Mouse (Mus musculus): ENCODE data around the gene Nav3. TPM values are rescaled to one million over a fixed set of nuclear protein-coding genes. Genes with fewer than 3 reads are reported as not detected.
A peak's percentile ranks its signal among the peaks of the same experiment; 100 is the strongest.

The Nav3 gene
- polyA plus RNA-seq, 1 experiment from 2014 or later, result 10.7 TPM

GRCm38 (mm10) chr10:110102231-110102630, 353.8 kb downstream of the Nav3 start:
- H3K36me3 ChIP-seq (ENCODE audit: control insufficient read depth, insufficient read depth, low read length), result no peaks in the 10 kb centered on the region
- no peak overlapping the region for H3K4me2 ChIP-seq (ENCODE audit: low read depth, low read length)
- H3K4me1 ChIP-seq (ENCODE audit: control insufficient read depth, insufficient read depth, low read length), result 0 out of 2 replicates have a peak, but pooled peaks cover 2% of the 10 kb centered on the region
- H3K27ac ChIP-seq (replicated peaks; ENCODE audit: low read depth, low read length), result no peak overlapping the region
- ATAC-seq (ENCODE audit: low read depth) (peak; percentile 79; the same call in 1 of the 2 replicates), DNase-seq (ENCODE audit: low spot score) (peak; percentile 64)
- no peak overlapping the region for H3K4me3 ChIP-seq (ENCODE audit: low read depth, low read length)
- no peak overlapping the region for H3K9ac ChIP-seq (ENCODE audit: low read depth, low read length)
- 32% methylated on average over 4 of the region's 4 CpGs for WGBS
- no peaks in the 10 kb centered on the region for H3K9me3 ChIP-seq (ENCODE audit: control insufficient read depth, low read length)
- H3K27me3 ChIP-seq (replicated peaks; ENCODE audit: control insufficient read depth, insufficient read depth, low read length), result no peaks in the 10 kb centered on the region

GRCm38 (mm10) chr10:110094433-110094832, 361.6 kb downstream of the Nav3 start:
- Histone ChIP-seq H3K36me3 (ENCODE audit: control insufficient read depth, insufficient read depth, low read length) (no peaks in the 10 kb centered on the region), H3K9ac (ENCODE audit: low read depth, low read length) (no peak overlapping the region), H3K4me1 (ENCODE audit: control insufficient read depth, insufficient read depth, low read length) (no peaks in the 10 kb centered on the region), H3K4me2 (ENCODE audit: low read depth, low read length) (no peak overlapping the region), H3K27me3 (replicated peaks; ENCODE audit: control insufficient read depth, insufficient read depth, low read length) (no peaks in the 10 kb centered on the region), H3K4me3 (ENCODE audit: low read depth, low read length) (no peak overlapping the region), H3K27ac (replicated peaks; ENCODE audit: low read depth, low read length) (no peak overlapping the region), H3K9me3 (ENCODE audit: control insufficient read depth, low read length) (no peaks in the 10 kb centered on the region)
- DNase-seq (ENCODE audit: low spot score) (no peak), ATAC-seq (ENCODE audit: low read depth) (no peak)

- H3K27me3 ChIP-seq (replicated peaks; ENCODE audit: control insufficient read depth, insufficient read depth, low read length), result no peaks in the 10 kb centered on the region
- H3K4me2 ChIP-seq (ENCODE audit: low read depth, low read length), result no peak overlapping the region
- 66% methylated on average over 5 of the region's 5 CpGs for WGBS
- no peak overlapping the region for H3K9ac ChIP-seq (ENCODE audit: low read depth, low read length)
- ATAC-seq (ENCODE audit: low read depth) (no peak), DNase-seq (ENCODE audit: low spot score) (no peak)
- no peaks in the 10 kb centered on the region for H3K9me3 ChIP-seq (ENCODE audit: control insufficient read depth, low read length)
- no peaks in the 10 kb centered on the region for H3K36me3 ChIP-seq (ENCODE audit: control insufficient read depth, insufficient read depth, low read length)
- no peak overlapping the region for H3K4me3 ChIP-seq (ENCODE audit: low read depth, low read length)
- H3K27ac ChIP-seq (replicated peaks; ENCODE audit: low read depth, low read length), result no peak overlapping the region
- H3K4me1 ChIP-seq (ENCODE audit: control insufficient read depth, insufficient read depth, low read length), result no peaks in the 10 kb centered on the region
Measured at GRCm38 (mm10) chr10:110088444-110089061, 367.5 kb downstream of the Nav3 start.

GRCm38 (mm10) chr10:110085903-110086302, 370.1 kb downstream of the Nav3 start:
- no peak overlapping the region for H3K9ac ChIP-seq (ENCODE audit: low read depth, low read length)
- no peaks in the 10 kb centered on the region for H3K27me3 ChIP-seq (replicated peaks; ENCODE audit: control insufficient read depth, insufficient read depth, low read length)
- H3K4me3 ChIP-seq (ENCODE audit: low read depth, low read length), result no peak overlapping the region
- ATAC-seq (ENCODE audit: low read depth) (no peak), DNase-seq (ENCODE audit: low spot score) (no peak)
- WGBS, result 56% methylated on average over 1 of the region's 1 CpGs
- H3K9me3 ChIP-seq (ENCODE audit: control insufficient read depth, low read length), result no peaks in the 10 kb centered on the region
- no peaks in the 10 kb centered on the region for H3K4me1 ChIP-seq (ENCODE audit: control insufficient read depth, insufficient read depth, low read length)
- H3K27ac ChIP-seq (replicated peaks; ENCODE audit: low read depth, low read length), result no peak overlapping the region
- H3K4me2 ChIP-seq (ENCODE audit: low read depth, low read length), result no peak overlapping the region
- no peaks in the 10 kb centered on the region for H3K36me3 ChIP-seq (ENCODE audit: control insufficient read depth, insufficient read depth, low read length)

- ATAC-seq (ENCODE audit: low read depth) (no peak), DNase-seq (ENCODE audit: low spot score) (peak; percentile 69)
- 8% methylated on average over 5 of the region's 5 CpGs for WGBS
- H3K4me1 ChIP-seq (ENCODE audit: control insufficient read depth, insufficient read depth, low read length), result no peaks in the 10 kb centered on the region
- H3K9ac ChIP-seq (ENCODE audit: low read depth, low read length), result no peak overlapping the region
- H3K27me3 ChIP-seq (replicated peaks; ENCODE audit: control insufficient read depth, insufficient read depth, low read length), result no peaks in the 10 kb centered on the region
- no peak overlapping the region for H3K27ac ChIP-seq (replicated peaks; ENCODE audit: low read depth, low read length)
- no peaks in the 10 kb centered on the region for H3K36me3 ChIP-seq (ENCODE audit: control insufficient read depth, insufficient read depth, low read length)
- H3K9me3 ChIP-seq (ENCODE audit: control insufficient read depth, low read length), result no peaks in the 10 kb centered on the region
- no peak overlapping the region for H3K4me2 ChIP-seq (ENCODE audit: low read depth, low read length)
- H3K4me3 ChIP-seq (ENCODE audit: low read depth, low read length), result no peak overlapping the region
Measured at GRCm38 (mm10) chr10:110085156-110085555, 370.8 kb downstream of the Nav3 start.

GRCm38 (mm10) chr10:110076575-110076974, 379.4 kb downstream of the Nav3 start:
- no peak overlapping the region for H3K4me3 ChIP-seq (ENCODE audit: low read depth, low read length)
- WGBS, result 65% methylated on average over 5 of the region's 5 CpGs

GRCm38 (mm10) chr10:110072355-110072754, 383.6 kb downstream of the Nav3 start:
- ATAC-seq (ENCODE audit: low read depth), result no peak
- Histone ChIP-seq H3K9ac (ENCODE audit: low read depth, low read length) (no peak overlapping the region), H3K4me3 (ENCODE audit: low read depth, low read length) (no peak overlapping the region), H3K9me3 (ENCODE audit: control insufficient read depth, low read length) (no peaks in the 10 kb centered on the region), H3K4me2 (ENCODE audit: low read depth, low read length) (no peak overlapping the region), H3K27ac (replicated peaks; ENCODE audit: low read depth, low read length) (no peak overlapping the region), H3K36me3 (ENCODE audit: control insufficient read depth, insufficient read depth, low read length) (no peaks in the 10 kb centered on the region), H3K4me1 (ENCODE audit: control insufficient read depth, insufficient read depth, low read length) (no peaks in the 10 kb centered on the region), H3K27me3 (replicated peaks; ENCODE audit: control insufficient read depth, insufficient read depth, low read length) (no peaks in the 10 kb centered on the region)
- 80% methylated on average over 8 of the region's 8 CpGs for WGBS
- DNase-seq (ENCODE audit: low spot score), result no peak

More at GRCm38 (mm10) chr10:110076575-110076974, 379.4 kb downstream of the Nav3 start:
- no peak for DNase-seq (ENCODE audit: low spot score)
- ATAC-seq (ENCODE audit: low read depth), result no peak
- Histone ChIP-seq H3K4me2 (ENCODE audit: low read depth, low read length) (no peak overlapping the region), H3K9ac (ENCODE audit: low read depth, low read length) (no peak overlapping the region), H3K27ac (replicated peaks; ENCODE audit: low read depth, low read length) (no peak overlapping the region), H3K9me3 (ENCODE audit: control insufficient read depth, low read length) (no peaks in the 10 kb centered on the region), H3K27me3 (replicated peaks; ENCODE audit: control insufficient read depth, insufficient read depth, low read length) (no peaks in the 10 kb centered on the region), H3K36me3 (ENCODE audit: control insufficient read depth, insufficient read depth, low read length) (no peaks in the 10 kb centered on the region), H3K4me1 (ENCODE audit: control insufficient read depth, insufficient read depth, low read length) (no peaks in the 10 kb centered on the region)

- Histone ChIP-seq H3K27me3 (replicated peaks; ENCODE audit: control insufficient read depth, insufficient read depth, low read length) (no peaks in the 10 kb centered on the region), H3K4me2 (ENCODE audit: low read depth, low read length) (no peak overlapping the region), H3K27ac (replicated peaks; ENCODE audit: low read depth, low read length) (no peak overlapping the region), H3K4me3 (ENCODE audit: low read depth, low read length) (no peak overlapping the region), H3K9ac (ENCODE audit: low read depth, low read length) (no peak overlapping the region), H3K9me3 (ENCODE audit: control insufficient read depth, low read length) (no peaks in the 10 kb centered on the region), H3K36me3 (ENCODE audit: control insufficient read depth, insufficient read depth, low read length) (no peaks in the 10 kb centered on the region), H3K4me1 (ENCODE audit: control insufficient read depth, insufficient read depth, low read length) (no peaks in the 10 kb centered on the region)
- no peak for ATAC-seq (ENCODE audit: low read depth)
- DNase-seq (ENCODE audit: low spot score), result no peak
- WGBS, result 71% methylated on average over 5 of the region's 5 CpGs
Measured at GRCm38 (mm10) chr10:110061166-110061565, 394.8 kb downstream of the Nav3 start.

GRCm38 (mm10) chr10:110037547-110037946, 418.5 kb downstream of the Nav3 start:
- Histone ChIP-seq H3K4me3 (ENCODE audit: low read depth, low read length) (no peak overlapping the region), H3K4me2 (ENCODE audit: low read depth, low read length) (no peak overlapping the region), H3K4me1 (ENCODE audit: control insufficient read depth, insufficient read depth, low read length) (no peaks in the 10 kb centered on the region), H3K27me3 (replicated peaks; ENCODE audit: control insufficient read depth, insufficient read depth, low read length) (no peaks in the 10 kb centered on the region), H3K9ac (ENCODE audit: low read depth, low read length) (no peak overlapping the region), H3K27ac (replicated peaks; ENCODE audit: low read depth, low read length) (no peak overlapping the region), H3K36me3 (ENCODE audit: control insufficient read depth, insufficient read depth, low read length) (no peaks in the 10 kb centered on the region), H3K9me3 (ENCODE audit: control insufficient read depth, low read length) (no peaks in the 10 kb centered on the region)
- WGBS, result 65% methylated on average over 4 of the region's 4 CpGs
- no peak for ATAC-seq (ENCODE audit: low read depth)
- no peak for DNase-seq (ENCODE audit: low spot score)

Data from embryonic facial prominence, embryonic 14.5 days (tissue).